Mouse (Mus musculus): ENCODE data around the gene Eif4g2.

Eif4g2 gene

DNA sequence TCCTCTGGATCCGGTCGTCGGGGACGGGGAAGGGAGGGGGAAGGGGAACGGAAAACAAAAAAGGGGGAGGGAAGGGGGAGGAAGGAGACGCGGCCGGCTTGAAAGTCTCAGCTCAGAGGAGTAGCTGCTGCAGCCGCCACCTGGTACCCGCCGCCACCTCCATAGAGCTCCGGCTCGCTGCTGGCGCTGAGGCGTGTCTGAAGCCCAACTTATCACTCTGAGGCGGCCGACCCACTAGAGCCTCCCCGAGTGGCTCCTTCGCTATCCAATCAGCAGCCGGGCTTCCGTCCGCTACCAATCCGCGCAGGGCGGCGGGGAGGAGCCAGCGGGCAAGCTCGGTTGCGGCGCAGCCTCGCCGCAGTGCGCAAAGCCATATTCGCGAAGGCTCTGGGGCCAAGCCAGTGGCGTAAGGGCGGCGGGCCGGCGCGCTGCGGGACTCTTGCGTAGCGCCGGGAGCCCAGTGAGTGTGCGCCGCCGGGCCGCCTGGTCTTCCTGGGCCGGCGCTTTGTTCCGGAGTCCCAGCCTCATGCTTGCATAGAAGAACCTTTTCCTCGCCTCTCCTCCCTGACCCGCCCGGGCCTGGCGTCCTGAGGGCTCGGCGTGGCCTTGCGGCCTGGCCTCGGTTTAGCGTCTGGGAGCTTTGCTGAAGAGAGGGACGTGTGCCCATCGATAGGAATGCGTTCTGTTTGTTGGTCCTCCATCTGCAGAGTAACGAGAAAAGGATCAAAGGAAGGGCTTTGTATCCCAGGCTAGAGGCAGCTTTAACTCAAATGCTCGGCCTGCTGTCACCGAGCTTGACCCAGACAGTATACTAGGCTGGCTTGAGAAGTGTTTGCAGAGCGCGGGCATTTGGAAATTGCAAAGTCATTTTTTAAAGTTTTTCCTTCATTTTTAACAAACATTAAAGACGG, at the start of gene Eif4g2:
Gene Eif4g2, minus strand, starts transcription at position 209 of the 911 bp plus-strand sequence.
- DNase-seq (ENCODE audit: low read depth) = peak; percentile 98

- DNase-seq (ENCODE audit: low read depth) = peak; percentile 44
Measured at GRCm38 (mm10) chr7:111132596-111132995, 49.8 kb upstream of the Eif4g2 start.

GRCm38 (mm10) chr7:111126636-111127395, 44.0 kb upstream of the Eif4g2 start:
- peak; percentile 53 for DNase-seq (ENCODE audit: low read depth)

- no peak for DNase-seq (ENCODE audit: low read depth)
Measured at GRCm38 (mm10) chr7:111123761-111124546, 41.1 kb upstream of the Eif4g2 start.

DNA sequence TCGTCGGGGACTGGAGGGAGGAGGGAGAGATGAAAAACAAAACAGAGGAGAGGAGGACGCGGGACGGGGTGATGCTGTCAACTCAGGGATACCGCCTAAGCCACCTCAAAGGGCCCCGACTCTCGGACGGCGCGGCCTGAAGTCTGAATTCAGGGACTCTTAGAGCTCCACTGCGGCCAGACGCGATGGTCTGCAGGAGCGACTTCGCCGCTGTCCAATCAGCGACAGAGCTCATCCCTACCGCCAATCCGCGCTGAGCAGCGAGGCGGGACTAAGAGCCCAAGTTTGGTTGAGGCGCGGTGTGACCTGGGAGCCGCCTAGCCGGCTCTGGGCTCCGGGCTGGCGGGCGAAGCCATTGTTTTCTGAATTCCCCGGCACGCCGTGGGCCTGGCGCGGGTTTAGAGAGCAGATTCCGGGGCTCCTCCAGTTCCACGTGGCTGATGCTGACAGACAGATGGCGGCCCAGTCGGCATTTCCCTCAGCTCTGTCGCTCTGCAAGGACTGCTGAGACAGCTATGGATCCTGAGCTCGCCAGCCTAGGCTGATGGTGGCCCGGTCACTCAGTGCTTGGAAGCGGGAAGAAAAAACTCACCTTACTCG, 39.8 kb upstream of the Eif4g2 start:
- DNase-seq (ENCODE audit: low read depth) = peak; percentile 97

GRCm38 (mm10) chr7:111122084-111122530, 39.3 kb upstream of the Eif4g2 start:
- peak; percentile 74 for DNase-seq (ENCODE audit: low read depth)

GRCm38 (mm10) chr7:111121522-111121921, 38.7 kb upstream of the Eif4g2 start:
- peak; percentile 35 for DNase-seq (ENCODE audit: low read depth)

DNA sequence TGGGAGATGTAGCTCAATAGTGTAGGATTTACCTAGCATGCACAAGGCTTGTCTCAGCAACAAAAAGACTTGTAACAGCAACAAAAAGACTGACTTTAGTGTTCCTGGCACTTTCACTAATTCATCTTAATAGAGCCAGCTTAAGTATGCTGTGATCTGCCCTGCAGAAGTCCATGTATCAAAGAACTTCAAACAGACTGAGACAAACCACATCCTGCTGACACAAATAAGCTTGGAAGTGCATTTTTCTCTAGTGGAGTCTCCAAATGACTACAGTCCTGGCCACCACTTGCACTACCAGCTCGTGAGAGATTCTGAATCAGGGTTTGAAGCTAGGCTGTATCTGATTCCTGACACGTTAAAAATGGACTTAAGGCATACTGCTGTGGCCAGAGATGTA, 26.7 kb upstream of the Eif4g2 start:
- no peak for DNase-seq (ENCODE audit: low read depth)

DNA sequence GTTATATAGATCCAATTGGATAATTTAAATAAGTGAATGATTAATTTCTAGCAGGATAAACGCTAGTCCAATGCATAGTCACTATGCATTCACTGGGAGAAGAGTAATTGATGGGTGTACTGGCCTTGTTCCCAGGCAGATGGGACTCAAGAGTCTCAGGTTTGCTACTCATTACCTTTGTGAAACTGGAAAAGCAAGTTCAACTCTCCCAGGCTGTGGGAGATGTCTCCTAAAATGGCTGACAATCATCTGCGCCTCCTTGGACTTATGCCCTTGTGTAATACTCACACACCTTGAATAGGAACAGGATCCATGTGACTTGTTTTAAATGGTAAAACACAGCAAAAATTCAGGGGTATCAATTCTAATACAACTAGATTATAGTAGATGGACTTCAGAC, 26.3 kb upstream of the Eif4g2 start:
- DNase-seq (ENCODE audit: low read depth) = no peak

DNA sequence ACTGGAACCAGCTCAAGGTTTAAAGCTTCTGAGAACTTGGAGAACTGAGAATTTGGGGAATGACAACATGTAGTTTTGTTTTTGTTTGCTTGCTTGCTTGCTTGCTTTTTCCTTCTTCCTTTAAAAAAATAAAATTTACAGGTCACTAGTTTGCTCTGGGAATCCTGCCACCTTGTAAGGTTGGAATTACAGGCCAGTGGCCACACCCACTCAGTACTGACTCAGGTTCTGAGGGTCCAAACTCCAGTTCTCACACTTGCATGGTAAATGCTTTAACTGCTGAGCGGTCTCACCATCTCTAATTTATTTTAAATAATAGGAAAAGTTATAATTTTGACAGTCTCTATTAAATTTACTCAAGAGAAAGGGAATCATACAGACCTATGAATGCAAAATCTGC, 15.4 kb upstream of the Eif4g2 start:
- DNase-seq (ENCODE audit: low read depth) = no peak

DNA sequence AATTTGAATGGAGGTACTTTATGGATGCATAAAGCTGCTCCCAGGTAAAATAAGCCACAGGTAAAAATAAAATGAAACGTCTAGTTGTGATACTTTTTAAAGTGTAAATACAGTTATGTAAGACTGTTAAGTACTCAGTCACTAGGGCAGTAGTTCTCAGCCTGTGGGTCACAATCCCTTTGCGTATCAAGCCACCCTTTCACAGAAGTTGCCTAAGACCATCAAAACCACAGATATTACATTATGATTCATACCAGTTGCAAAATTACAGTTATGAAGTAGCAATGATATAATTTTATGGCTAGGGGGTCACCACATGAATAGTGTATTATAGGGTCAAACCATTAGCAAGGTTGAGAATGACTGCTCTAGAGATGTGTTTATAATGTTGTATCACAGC, 12.3 kb upstream of the Eif4g2 start:
- DNase-seq (ENCODE audit: low read depth) = peak; percentile 22

DNA sequence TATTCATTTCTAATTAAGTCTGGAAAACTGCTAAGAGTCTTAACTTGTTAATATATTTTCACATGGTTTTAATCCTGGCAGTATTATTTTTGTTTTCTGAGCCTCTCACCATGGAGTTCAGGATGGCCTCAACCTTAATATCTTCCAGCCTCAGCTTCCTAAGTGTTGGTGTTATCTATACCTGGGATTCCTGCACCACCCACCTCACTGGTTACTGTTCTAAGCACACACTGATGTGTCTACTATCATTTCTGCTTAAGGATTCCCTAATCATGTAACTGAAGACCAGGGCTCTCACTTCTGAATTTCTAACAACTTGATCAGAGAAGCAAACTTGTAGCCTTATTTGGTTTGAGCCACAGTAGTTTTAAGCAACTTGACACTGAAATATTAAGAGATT, 2.3 kb upstream of the Eif4g2 start:
- no peak for DNase-seq (ENCODE audit: low read depth)

DNA sequence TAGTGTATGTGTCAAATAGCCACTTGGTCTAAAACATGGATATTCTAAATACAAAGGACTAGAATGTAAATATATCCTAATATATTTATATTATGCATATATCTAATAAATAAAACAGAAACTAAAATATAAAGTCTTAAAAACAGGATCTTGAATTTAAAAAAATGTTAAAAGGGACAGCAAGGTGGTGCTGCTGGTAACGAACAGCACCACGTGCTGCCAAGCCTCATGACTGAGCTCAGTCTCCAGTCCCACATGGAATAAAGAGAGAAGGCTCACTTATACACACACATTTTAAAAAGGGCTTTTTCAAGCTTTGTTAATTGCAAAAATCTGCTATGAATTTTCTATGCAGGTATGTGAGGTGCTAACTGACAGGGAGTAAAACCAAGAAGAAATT, 1.6 kb upstream of the Eif4g2 start:
- DNase-seq (ENCODE audit: low read depth) = peak; percentile 39

DNA sequence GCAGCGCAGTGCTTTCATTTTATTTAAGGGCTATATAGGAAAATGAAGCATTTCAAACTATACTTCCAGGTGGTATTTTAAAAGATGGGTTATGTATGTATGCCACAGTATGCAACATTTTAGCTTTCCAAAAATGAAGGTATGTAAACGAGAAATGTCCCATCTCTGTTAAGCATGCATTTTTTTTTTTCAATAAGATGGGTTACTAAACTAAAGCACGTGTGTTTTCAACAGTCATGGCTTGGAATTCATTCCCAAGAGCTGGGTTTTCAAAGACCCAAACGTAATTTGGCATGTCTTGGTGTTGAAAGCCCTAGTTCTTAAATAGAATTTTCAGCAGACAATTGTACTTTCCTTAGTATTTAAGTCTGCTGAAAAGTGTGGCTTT, 897 bp upstream of the Eif4g2 start:
- peak; percentile 52 for DNase-seq (ENCODE audit: low read depth)

GRCm38 (mm10) chr7:111082043-111082821, 598 bp downstream of the Eif4g2 start:
- DNase-seq (ENCODE audit: low read depth) = peak; percentile 89

- DNase-seq (ENCODE audit: low read depth) = no peak
Measured at GRCm38 (mm10) chr7:111080876-111081275, 2.0 kb downstream of the Eif4g2 start.

DNA sequence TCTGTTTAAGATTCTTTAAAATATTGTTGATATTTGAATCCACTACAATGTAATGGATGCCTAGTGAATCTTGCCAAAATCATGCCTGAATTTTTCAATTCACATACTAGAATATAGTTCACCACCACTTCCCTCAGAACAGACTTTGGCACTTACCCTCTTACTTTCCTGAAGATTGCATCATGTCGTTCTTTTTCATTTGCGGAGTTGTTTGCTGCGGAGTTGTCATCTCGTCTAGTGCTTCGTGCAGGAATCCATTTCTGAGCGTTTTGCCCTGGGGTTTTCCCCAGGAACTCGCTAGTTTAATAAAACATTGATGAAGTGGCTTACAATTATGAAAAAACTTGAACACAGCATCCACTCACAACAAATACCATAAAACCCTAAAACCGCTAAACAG, 2.8 kb downstream of the Eif4g2 start:
- peak; percentile 18 for DNase-seq (ENCODE audit: low read depth)

GRCm38 (mm10) chr7:111078271-111078670, 4.6 kb downstream of the Eif4g2 start:
- no peak for DNase-seq (ENCODE audit: low read depth)

DNA sequence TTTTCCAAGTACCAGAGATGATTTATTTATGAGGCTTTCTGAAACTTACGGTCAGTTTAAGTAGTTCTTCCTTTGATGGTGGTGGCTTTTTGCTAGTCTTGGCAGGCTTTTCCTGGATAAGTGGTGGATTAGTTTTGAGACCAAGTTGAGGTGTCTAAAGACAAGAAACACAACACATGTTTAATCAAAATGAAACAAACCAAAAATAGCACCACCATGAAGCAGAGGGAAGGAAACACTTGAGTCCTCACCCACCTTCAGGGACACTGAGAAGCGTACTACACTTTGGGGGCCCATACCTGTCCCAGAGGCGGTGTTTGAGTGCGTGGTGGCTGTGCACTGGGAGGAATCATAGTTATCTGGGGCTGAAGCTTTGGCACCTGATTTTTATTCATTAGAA, 7.5 kb downstream of the Eif4g2 start:
- no peak for DNase-seq (ENCODE audit: low read depth)

GRCm38 (mm10) chr7:111072410-111072809, 10.4 kb downstream of the Eif4g2 start:
- no peak for DNase-seq (ENCODE audit: low read depth)

- DNase-seq (ENCODE audit: low read depth) = peak; percentile 31
Measured at GRCm38 (mm10) chr7:111070167-111070496, 12.7 kb downstream of the Eif4g2 start.

Data from NIH3T3 (cell line).